Mouse (Mus musculus) adrenal gland, postnatal 4 days (tissue): ENCODE measurements around the gene Hoxc4. TPM values are rescaled to one million over a fixed set of nuclear protein-coding genes. Genes with fewer than 3 reads are reported as not detected.

Source experiments
- DNase-seq, 2 experiments: peaks; one replicate each; pipeline ENCODE4 v3.0.0; 2021 to 2022; ENCODE audit warnings: low spot score in 2 of 2, mixed read lengths in 2 of 2
- total RNA-seq, 2 experiments: library from RNA; stranded (reverse); gene quantifications; 2 replicates each; pipeline ENCODE4 v1.2.3; 2021

Gene Hoxc4
- total RNA-seq, 2 experiments from 2014 or later = 11.3 to 13.4 TPM

DNA sequence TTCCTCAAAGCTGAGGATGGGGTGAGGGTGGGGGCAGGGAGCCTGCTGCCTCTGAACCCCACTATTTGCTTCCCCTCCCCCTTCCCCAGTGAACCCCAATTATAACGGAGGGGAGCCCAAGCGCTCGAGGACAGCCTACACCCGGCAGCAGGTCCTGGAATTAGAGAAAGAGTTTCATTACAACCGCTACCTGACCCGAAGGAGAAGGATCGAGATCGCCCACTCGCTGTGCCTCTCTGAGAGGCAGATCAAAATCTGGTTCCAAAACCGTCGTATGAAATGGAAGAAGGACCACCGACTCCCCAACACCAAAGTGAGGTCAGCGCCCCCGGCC, 16.8 kb downstream of the Hoxc4 start:
- no peak for DNase-seq

DNA sequence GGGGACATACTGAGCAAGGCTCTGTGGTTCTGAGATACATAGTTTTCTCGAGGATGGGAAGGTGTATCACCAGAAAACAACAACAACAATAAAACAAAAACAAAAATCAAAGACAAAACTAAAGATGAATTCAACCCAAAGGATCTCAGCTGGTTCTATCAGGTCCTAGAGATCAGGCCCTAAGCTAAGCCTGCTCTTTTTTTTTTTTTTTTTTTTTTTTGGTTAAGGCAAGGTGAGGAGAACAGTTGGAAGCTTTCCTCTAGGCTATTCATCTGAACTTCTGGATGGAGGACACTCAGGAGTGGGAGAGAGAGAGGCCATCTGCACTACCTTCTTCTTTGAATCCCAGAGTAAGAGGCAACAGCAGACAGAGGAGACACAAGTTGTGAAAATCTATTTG, 18.8 kb downstream of the Hoxc4 start:
- no peak for DNase-seq

DNA sequence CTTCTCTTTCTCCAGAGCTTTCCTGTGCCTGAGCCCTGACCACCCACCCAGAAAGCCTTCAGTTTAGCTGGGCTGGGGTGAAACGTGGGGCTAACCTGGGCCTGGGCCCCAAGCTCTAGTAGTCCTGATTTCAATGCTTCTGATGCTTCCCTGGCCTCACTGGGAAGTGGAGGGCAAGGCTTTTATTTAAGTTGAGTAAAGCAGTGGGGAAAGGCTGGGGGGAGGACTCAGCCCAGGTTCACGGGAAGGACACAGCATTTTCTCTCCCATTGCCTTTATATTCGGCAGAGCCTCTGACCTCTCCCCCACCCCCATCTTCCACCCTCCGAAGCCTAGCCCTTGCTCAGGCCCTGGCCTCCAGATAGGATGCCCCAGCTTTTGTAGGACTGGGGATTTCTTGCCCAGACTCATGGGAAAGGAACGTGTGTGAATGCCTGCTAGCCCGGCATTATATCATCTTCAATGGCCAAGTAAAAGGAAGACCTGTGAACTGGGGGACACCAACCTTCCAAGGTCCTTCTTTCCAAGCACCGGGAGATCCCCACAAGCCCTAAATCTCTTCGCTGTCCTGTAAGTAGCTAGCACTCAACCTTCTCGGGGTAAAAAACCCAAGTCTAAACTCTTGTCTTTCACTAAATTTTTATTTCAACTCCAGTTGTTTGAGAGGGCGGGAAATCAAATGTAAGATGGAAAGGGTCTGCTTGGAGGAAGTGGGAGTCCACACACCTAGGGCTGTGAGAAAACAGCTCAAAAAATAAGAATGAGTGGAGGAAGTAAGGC, 20.2 kb downstream of the Hoxc4 start:
- no peak for DNase-seq

DNA sequence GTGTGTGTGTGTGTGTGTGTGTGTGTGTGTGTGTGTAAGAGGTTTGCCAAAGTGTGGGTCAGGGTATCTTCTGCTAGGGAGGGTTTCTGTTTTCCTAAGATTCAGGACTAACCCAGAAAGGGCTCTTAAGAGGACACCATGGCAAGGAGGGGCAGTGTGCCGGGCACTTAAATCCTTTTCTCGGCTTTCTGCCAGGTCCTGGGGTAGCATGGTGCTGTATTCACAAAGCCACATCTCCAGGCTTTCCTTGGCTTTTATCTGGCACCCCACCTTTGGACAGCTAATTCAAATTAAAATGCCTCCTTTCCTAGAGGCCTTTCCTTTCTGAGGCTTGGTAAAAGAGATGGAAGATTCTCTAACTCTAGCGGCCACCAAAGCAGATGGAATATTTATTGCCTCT, 20.9 kb downstream of the Hoxc4 start:
- no peak for DNase-seq

DNA sequence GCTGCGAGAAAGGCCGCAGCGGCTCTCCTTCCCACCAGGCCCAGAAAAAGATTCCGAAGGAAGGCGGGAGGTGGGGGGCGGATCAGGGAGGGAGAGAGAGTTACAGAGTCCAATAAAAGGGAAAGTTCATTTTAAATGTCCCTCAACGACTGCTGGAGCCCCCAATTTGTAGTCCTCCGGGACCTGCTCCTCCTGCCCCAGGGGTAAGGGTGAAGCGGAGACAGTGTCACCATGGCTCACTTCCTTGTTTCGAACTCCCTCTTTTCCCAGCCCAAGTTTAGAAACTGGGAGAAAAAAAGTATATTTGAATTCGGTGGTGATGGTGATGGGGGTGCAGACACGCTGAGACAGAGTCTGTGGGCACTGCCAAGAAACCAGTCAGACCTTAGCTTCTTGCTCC, 21.9 kb downstream of the Hoxc4 start:
- no peak for DNase-seq

DNA sequence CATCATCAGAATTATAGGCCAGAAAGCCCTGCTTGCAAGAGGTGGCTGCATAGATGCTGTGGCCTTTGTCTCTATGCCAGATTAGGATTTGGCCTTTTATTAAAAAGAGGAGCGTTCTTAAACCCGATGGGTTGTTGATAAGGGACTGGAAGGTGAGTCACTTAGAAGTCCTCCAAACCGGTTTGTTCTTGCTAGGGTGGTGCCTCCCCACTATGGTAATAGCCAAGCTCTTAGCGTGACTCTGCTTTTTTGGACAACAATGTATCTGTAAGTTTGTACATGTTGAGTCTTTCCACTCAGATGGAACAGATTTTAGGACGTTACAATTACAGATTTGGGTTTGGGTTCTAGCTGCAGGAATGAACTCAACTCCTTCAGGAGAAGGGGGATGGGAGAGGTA, 22.9 kb downstream of the Hoxc4 start:
- DNase-seq = no peak

DNA sequence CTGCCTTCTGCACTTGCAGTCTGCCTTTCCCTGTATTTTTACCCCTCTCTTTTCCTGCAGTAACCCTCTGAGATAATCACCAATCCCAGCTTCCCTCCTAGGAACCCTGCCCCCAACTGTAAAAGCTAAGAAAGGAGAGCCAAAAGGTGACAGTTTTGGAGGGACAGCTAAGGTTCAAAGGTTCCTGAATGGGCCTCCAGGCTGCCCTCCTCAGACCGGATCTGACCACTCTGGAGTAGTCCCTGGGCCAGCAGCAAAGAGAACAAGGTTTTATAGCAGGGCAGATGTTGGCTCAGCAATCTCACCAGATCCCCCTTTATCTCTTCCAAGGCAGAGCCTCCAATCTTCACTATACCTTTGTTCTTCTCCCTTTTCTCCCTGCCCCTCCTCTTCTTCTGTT, 23.5 kb downstream of the Hoxc4 start:
- no peak for DNase-seq

DNA sequence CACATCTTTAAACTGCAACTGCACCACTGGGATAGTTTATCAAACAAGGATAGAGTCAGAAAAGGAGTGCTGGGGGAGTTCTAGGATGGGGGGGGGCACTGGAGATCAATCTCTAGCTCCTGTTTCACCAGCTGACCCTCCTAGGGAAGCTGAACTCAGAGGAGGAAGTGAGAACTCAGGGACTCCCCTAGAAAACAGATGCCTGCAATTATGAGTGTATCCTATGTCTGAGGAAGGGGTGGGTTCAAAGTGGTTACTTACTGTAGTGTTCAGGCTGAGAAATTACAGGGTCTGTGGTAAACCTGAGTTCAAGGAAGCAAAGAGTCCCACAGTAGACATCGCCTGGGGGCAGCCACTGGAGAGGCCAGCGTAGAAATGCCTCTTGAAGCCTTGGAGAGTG, 32.9 kb downstream of the Hoxc4 start:
- no peak for DNase-seq

DNA sequence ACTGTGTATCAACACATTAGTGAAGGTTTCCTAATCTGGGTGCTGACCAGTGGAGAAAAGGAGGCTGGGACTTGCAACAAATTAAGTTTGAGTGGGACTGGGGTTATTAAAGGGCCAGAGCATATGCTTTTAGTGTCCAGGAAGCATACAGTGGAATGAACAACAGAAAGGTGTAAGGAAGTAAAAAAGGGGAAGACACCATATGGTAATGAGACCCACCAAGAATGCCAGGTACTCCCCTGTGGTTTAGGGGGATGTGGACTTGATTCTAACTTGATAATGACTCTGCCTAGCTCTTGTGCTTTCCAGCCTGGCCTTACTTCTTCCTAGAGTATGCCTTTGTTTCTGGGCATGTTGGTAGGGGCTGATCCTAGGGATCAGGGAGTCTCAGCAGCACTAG, 34.5 kb downstream of the Hoxc4 start:
- DNase-seq = no peak

DNA sequence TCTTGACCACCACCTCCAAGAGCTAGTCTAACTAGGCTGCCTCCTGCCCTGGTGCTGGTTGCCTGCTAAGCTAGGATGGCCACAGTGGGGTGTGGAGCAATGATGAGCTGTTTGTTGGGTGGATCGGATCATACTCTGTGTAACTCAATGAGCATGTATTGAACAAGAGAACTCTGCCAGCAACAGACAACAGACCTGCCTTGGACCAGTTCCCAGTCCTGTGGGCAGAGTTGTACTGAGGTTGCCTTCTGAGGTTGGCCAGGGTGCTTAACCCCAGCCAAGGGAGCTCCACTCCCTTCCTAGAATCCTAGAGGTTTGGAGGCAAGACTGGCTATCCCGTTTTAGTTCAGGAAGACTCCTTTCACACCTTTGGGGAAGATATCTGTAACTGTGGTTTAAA, 37.7 kb downstream of the Hoxc4 start:
- DNase-seq = no peak

DNA sequence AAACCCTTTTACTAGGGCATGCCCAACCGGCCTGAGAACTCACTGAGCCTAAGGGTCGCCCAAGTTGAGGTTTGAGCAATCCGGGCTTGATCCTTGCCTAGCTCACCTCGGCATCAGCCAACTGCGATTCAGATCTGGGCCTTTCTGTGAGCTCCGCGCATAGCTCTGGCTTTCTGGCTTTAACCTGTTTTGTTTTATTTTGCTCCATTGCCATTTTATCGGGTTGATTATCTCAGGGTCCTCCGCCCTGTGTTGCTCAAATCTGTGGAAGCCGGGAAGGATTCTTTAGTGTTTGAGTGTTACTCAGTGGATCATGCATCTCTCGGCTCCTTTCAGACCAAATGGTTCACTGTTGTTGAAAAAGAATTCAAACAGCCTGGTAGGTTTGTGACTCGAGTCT, 40.0 kb downstream of the Hoxc4 start:
- DNase-seq = no peak

DNA sequence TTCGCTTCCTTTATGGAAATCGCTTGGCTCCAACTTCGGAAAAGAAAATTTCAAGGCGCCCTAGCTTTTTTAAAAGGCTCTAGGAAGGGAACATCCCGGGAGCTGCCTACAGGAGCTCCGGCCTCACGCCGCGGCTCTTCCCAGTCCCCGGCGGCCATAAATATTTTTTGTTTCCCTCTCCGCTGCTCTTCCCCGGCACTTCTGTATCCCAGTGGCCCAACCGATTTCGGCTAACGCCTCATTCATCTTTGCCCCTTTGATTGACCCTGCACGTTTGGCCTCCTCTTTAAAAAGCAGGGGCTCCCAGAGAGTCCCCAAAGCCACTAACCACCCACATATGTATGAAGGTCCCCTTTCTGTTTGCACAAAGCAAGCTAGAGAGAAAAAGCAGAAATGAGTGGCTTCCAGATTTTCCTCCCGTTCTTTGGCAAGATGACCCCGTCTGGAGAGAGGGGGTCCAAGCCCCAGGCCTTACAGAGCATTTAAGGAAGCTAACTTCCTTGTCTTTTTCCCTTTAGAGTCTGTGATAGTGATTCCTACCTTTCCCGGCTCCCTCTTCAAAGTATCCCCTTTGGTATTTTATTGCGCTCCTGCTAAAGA, 40.8 kb downstream of the Hoxc4 start:
- no peak for DNase-seq

DNA sequence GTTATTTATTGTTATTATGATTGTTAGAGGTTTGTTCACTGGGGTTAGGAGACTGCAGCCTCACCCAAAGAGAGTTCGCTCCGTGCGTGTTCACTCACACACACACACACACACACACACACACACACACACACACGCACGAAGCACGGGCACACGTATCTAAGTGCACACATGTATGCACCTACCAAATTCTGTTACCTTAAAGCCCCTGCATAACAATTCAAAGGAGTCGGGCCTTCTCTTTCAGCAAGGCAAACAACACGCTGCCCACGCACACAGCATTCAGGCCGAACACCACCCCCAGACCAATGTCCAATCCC, 41.2 kb downstream of the Hoxc4 start:
- no peak for DNase-seq

DNA sequence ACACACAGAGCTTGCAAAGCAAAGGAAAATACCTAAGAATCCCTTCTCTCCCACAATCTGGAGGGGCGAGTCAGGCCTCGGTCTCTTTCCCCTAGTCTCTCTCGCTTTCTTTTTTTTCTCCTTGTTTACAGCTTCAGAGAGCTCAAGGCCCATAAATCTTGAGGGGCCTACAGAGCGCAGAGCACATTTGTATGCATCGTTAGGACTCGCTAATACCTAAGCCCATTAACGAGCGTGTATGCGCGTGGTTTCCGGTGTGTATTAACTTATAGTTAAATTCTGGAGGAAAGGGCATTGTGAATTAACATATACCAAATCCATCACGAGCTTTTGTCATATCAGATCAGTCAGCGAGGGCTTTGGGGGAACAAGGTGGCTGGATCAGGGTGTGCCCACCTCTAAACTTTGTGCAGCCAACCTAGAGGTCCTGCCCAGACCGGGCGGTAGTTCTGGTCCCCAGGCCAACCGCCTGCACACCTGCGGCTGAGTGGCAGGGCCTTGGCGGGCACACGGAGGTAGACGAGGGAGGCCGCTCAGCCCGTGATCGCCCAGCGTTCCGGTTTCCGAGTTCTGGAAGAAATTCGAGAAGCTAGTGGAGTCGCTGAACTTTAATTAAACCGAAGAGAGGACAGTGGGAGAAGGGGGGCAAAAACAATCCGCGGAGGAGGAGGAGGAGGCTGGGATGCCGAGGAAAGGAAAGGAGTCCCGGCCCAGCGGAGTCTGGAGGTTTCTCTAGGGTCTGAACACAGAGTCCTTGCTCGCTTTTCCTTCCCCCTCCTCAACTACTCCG, 41.8 kb downstream of the Hoxc4 start:
- peak in 1 of 2 experiments; percentile 18 for DNase-seq

DNA sequence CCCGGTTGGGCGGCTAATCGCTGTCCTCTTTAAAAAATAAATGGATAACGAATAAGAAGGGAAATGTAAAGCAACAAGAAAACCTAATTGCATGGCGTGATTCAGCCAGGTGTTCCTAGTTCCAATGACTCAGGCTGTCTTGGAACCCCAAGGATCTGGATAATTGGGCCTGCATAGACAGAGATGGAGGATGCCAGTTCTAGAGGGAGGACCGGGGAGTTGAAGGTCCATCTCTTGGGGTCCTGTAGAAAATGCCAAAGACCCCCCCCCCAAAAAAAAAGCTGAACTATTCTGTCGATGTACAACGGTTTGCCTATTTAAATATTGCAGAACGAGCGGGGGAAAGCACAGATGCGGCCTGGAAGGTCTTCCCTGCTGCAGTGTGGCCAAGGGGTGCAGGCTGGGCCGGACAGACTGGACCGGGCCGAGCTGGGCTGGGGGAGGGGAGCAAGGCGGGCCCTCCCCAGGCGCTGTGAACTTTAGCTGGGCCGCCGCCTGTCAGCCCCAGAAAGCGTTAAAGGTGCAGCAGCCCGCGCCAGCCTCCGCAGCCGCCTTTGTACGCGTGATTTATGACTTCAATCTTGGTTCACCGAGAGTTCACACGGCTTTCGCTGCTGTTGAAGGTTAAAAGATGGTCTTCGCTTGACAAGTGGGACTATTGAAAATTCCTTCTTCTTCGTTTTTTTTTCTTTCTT, 42.5 kb downstream of the Hoxc4 start:
- peak in 1 of 2 experiments; percentile 15 for DNase-seq

DNA sequence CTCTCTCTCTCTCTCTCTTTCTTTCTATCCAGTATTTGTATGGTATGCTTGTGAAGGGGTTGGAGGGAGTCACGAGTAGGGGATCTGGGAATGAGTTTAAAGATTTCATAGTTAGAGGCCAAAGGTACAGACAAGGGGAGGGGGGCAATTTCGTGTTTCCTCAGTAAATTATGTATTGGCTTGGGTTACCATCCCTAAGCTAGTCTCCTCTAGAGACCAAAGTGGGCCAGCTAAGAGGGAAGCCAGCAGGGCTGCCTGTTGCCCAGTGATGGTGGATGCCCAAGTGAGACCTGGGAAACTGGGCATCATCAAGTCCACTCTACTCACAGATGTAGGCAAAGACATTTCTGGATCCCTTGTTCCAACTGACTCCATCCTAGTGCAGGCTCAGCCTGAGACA, 43.3 kb downstream of the Hoxc4 start:
- DNase-seq = no peak

DNA sequence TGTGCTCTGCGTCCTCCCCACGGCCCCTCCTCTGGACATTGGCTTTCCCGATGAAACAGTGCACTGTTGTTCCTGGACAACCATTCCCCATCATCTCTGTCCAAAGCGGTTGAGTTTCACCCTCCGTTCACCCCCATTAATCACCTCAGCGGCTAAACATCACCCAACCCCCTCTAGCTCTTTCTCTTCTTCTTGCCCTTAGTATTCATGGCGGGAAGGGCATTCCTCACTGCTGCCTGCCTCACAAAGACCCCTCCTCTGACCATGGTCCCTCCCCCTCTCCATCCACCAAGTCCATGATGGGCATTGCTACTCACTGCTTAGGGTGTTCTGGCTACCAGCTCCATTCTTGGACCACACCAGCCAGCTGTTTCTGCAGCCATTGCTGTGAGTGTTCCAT, 46.9 kb downstream of the Hoxc4 start:
- no peak for DNase-seq

DNA sequence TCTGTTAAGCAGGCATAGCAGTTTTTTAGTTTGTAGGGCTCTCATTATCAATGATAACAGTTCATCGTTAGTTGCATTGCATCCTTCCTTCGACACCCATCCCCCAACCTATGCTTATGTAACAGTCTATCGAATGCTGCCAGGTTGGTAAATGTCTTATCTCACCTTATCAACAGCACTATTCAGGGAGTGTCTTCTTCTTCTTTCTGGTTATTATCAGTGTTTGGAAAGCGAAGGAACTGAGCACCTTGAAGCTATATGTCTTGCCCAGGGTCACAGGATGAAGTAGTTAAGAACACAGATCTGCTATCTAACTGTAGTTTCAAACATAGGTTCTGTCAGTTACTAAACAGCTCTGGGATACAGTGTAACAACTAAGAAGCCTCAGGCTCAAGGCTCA, 49.0 kb downstream of the Hoxc4 start:
- no peak for DNase-seq

DNA sequence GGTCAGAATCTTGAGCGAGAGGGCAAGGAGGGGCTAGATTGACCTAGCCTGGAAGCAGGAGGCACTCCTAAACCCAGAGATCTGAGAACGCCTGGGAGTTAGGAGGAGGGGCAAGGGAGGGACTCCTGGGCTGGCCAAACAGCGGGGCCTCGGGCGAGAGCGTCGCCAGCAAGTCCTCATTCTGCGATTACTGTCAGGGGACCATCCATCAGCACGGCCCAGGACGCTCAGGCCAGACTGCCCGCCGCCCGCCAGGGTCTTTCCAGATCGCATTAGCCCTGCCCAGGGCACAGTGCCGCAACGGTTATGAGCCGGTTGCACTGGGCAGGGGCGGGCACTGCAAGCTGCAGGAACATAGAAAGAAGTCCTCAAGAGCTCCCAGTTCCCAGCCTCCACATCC, 50.4 kb downstream of the Hoxc4 start:
- no peak for DNase-seq

DNA sequence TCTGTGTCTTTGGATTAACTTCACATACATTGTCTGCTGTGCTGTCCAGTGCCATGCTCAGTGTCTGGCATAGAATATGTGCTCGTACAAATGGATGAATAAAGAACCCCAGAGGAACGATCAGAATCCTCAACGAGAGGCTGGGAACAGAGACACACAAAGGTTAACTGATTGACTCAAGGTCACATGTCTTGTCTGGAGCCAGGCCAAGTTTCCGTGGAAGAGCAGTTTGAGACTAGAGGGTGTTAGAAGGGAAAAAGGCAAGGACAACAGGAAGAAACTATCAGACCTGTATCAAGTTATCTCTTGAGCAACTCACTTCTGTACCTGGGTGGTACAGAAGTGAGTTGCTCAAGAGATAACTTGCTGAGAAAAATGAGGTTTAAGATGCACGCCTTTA, 52.5 kb downstream of the Hoxc4 start:
- no peak for DNase-seq

DNA sequence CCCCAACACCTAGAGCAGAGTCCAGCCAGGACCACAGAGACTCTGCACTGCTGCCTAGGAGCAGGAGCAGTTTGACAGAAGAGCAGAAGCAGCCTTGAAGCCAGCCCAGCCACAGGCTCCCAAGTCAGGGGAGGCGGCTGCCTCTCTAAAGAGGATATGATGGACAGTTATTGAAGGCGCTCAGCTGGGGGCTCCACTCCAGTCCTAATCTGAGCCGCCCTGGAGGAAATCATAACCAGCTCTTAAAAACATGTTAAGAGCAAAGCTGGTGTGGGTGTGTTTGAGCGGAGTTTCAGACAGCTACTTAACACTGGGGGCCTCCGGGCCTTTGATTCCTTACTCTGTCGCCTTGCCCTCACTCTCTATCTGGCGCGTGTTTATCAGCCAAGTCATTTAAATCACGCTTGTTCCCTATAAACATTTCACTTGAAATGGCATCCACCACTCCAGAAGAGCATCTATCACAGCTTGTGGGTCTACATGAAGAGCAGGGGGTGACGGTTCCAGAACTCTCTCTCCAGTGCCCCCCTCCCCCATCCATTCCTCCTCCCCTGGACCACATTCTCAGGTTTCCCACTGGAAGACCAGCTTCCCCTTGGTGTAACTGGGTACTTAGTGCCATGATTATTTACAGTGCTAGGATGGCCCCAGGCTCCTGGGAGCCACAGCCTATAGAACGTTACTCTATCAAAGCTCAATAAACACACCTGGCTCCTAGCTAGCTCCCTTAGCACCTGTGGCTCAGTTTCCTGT, 56.1 kb downstream of the Hoxc4 start:
- no peak for DNase-seq
